Mouse (Mus musculus) lung, adult 2 months (tissue): Measurements from ENCODE around the gene Gjb4.

Experiments
- CTCF ChIP-seq: fragments of 200-500 bp; IDR thresholded peaks from 2 replicates; pipeline ENCODE4 v1.5.1; 2011; ENCODE audit warnings: mild to moderate bottlenecking, low read length, control low read depth; ENCODE audit not compliant: insufficient read depth
- POLR2A ChIP-seq: fragments of 200-500 bp; IDR thresholded peaks from 2 replicates; pipeline ENCODE4 v1.6.1; 2011; ENCODE audit warnings: low read depth, mild to moderate bottlenecking, control low read depth, low read length, borderline replicate concordance; ENCODE audit errors: extremely low read depth

GRCm38 (mm10) chr4:127364431-127364830, 10.6 kb upstream of the Gjb4 start:
- TF ChIP-seq CTCF = no peak
- no peak for TF ChIP-seq POLR2A
